Mouse (Mus musculus): ENCODE measurements at regions not wholly inside any gene's neighbourhood (a gene's known extent, or its start where the extent isn't known, plus 50 kb on each side); places are given as distances from the start of the nearest gene placed in this dataset.
A peak's percentile ranks its signal among the peaks of the same experiment; 100 is the strongest.

GRCm38 (mm10) chr12:38928786-38929351 lies 149.7 kb downstream of the Etv1 start:
- Histone ChIP-seq H3K27ac (peak overlapping the region; percentile 56; the same call in 1 of the 2 replicates), H3K9me3 (no peaks in the 10 kb centered on the region), H3K36me3 (no peaks in the 10 kb centered on the region), H3K4me1 (no peaks in the 10 kb centered on the region), H3K4me3 (no peak overlapping the region), H3K27me3 (ENCODE audit: insufficient read depth, poor library complexity, severe bottlenecking) (no peaks in the 10 kb centered on the region)
- DNase-seq (ENCODE audit: low spot score) = no peak
- WGBS = 48% methylated on average over 11 of the region's 11 CpGs

GRCm38 (mm10) chr12:38929644-38930043 lies 150.5 kb downstream of the Etv1 start:
- Histone ChIP-seq H3K4me3 (no peak overlapping the region), H3K27ac (0 out of 2 replicates have a peak overlapping the region, but pooled peaks have one; percentile 56), H3K9me3 (no peaks in the 10 kb centered on the region), H3K4me1 (no peaks in the 10 kb centered on the region), H3K27me3 (ENCODE audit: insufficient read depth, poor library complexity, severe bottlenecking) (no peaks in the 10 kb centered on the region), H3K36me3 (no peaks in the 10 kb centered on the region)
- 25% methylated on average over 1 of the region's 1 CpGs for WGBS
- no peak for DNase-seq (ENCODE audit: low spot score)

- 59% methylated on average over 2 of the region's 2 CpGs for WGBS
- Histone ChIP-seq H3K36me3 (no peaks in the 10 kb centered on the region), H3K27me3 (ENCODE audit: insufficient read depth, poor library complexity, severe bottlenecking) (no peaks in the 10 kb centered on the region), H3K4me3 (no peak overlapping the region), H3K4me1 (no peaks in the 10 kb centered on the region), H3K9me3 (no peaks in the 10 kb centered on the region), H3K27ac (no peak overlapping the region)
- DNase-seq (ENCODE audit: low spot score) = no peak
These were observed 152.6 kb downstream of the Etv1 start for GRCm38 (mm10) chr12:38931769-38932168.

DNA sequence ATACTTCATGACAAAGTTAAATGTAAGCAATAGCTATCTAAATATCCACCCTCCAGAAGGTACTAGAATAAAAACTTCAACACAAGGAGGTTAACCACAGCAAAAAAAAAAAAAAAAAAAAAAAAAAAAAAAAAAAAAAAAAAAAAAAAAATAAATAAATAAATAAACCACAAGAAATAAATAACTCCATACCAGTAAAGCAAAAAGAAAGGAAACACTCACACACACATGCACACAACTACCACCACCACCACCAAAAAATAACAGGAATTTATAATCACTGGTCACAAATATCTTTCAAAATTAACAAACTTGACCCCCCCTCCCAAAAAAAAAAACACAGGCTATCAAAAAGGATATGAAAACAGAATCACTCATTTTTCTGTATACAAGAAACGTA lies 180.4 kb downstream of the Etv1 start:
- DNase-seq (ENCODE audit: low spot score) = no peak
- 44% methylated on average over 1 of the region's 1 CpGs for WGBS
- H3K4me3 ChIP-seq = no peak overlapping the region

GRCm38 (mm10) chr12:38962302-38962701 lies 183.1 kb downstream of the Etv1 start:
- H3K27me3 ChIP-seq (ENCODE audit: insufficient read depth, poor library complexity, severe bottlenecking) = no peaks in the 10 kb centered on the region
- H3K4me1 ChIP-seq = no peaks in the 10 kb centered on the region
- H3K36me3 ChIP-seq = no peaks in the 10 kb centered on the region
- H3K9me3 ChIP-seq = no peaks in the 10 kb centered on the region
- H3K4me3 ChIP-seq = no peak overlapping the region
- DNase-seq (ENCODE audit: low spot score) = no peak
- H3K27ac ChIP-seq = no peak overlapping the region

More for the DNA sequence above, 180.4 kb downstream of the Etv1 start:
- no peak overlapping the region for H3K27ac ChIP-seq
- no peaks in the 10 kb centered on the region for H3K4me1 ChIP-seq
- H3K27me3 ChIP-seq (ENCODE audit: insufficient read depth, poor library complexity, severe bottlenecking) = no peaks in the 10 kb centered on the region
- H3K36me3 ChIP-seq = no peaks in the 10 kb centered on the region
- H3K9me3 ChIP-seq = no peaks in the 10 kb centered on the region

DNA sequence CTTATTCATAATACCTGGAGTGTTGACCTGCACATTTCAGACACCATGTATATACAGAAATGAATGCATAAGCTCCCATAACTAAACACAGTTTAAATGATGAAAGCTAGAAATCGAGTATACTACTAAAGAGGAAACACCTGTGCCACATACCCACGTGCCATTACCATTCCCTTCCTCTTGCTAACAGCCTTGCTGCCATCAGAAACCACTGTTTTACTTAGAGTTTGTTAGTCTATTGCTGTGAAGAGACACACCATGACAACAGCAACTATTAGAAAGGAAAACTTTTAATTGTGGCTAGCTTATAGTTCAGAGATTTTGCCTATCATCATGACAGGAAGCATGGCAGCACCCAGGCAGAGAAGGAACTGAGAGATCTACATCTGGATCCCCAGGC lies 191.2 kb downstream of the Etv1 start:
- DNase-seq (ENCODE audit: low spot score) = no peak
- H3K4me3 ChIP-seq = no peak overlapping the region
- H3K27ac ChIP-seq = no peak overlapping the region
- H3K9me3 ChIP-seq = no peaks in the 10 kb centered on the region
- WGBS = 62% methylated on average over 2 of the region's 2 CpGs
- H3K4me1 ChIP-seq = no peaks in the 10 kb centered on the region
- H3K27me3 ChIP-seq (ENCODE audit: insufficient read depth, poor library complexity, severe bottlenecking) = no peaks in the 10 kb centered on the region
- no peaks in the 10 kb centered on the region for H3K36me3 ChIP-seq

GRCm38 (mm10) chr12:38972205-38972604 lies 193.0 kb downstream of the Etv1 start:
- Histone ChIP-seq H3K27ac (no peak overlapping the region), H3K27me3 (ENCODE audit: insufficient read depth, poor library complexity, severe bottlenecking) (no peaks in the 10 kb centered on the region), H3K4me1 (no peaks in the 10 kb centered on the region), H3K36me3 (no peaks in the 10 kb centered on the region), H3K9me3 (no peaks in the 10 kb centered on the region), H3K4me3 (no peak overlapping the region)
- DNase-seq (ENCODE audit: low spot score) = no peak
- WGBS = 85% methylated on average over 3 of the region's 3 CpGs

GRCm38 (mm10) chr12:38975508-38975907 lies 196.3 kb downstream of the Etv1 start:
- DNase-seq (ENCODE audit: low spot score) = no peak
- no peak overlapping the region for H3K27ac ChIP-seq
- WGBS = 89% methylated on average over 4 of the region's 4 CpGs
- no peaks in the 10 kb centered on the region for H3K27me3 ChIP-seq (ENCODE audit: insufficient read depth, poor library complexity, severe bottlenecking)
- no peak overlapping the region for H3K4me3 ChIP-seq
- no peaks in the 10 kb centered on the region for H3K9me3 ChIP-seq
- no peaks in the 10 kb centered on the region for H3K36me3 ChIP-seq
- H3K4me1 ChIP-seq = no peaks in the 10 kb centered on the region

DNA sequence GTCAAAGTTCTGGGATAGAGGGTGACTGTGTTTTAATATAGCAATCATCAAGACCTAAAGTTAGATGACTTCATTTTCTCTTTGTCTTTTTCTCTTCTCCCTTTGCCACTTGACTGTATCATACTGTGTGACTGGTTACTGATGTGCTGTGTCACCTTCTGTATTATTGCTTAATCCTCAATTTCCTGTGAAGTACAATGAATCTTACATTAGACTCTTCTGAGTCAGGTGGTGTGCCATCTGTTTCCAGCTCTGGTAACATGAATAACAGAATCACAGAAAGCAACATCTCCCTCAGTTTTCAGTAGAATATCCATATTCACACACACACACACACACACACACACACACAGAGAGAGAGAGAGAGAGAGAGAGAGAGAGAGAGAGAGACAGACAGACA lies 203.2 kb downstream of the Etv1 start:
- H3K27ac ChIP-seq = no peak overlapping the region
- H3K4me1 ChIP-seq = no peaks in the 10 kb centered on the region
- no peaks in the 10 kb centered on the region for H3K36me3 ChIP-seq
- no peak overlapping the region for H3K4me3 ChIP-seq
- DNase-seq (ENCODE audit: low spot score) = no peak
- no peaks in the 10 kb centered on the region for H3K27me3 ChIP-seq (ENCODE audit: insufficient read depth, poor library complexity, severe bottlenecking)
- H3K9me3 ChIP-seq = no peaks in the 10 kb centered on the region

DNA sequence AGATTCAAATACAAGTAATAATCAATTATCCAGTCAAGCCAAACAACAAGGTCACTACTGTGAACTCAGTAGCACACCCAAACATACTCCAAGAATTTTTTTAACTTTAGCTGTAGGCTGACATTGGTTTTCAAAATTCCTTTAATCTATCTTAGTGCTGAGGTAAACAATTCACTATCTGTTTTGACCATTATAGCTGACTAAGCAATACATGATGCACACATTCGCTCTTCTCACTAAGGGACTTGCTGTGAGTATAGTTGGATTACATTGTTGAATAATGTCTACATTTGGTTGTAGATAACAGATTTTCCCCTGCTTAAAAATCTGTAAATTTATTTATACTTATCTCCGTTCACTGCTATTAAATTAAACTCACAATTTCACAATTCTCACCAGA lies 206.7 kb downstream of the Etv1 start:
- no peaks in the 10 kb centered on the region for H3K36me3 ChIP-seq
- no peaks in the 10 kb centered on the region for H3K4me1 ChIP-seq
- no peaks in the 10 kb centered on the region for H3K27me3 ChIP-seq (ENCODE audit: insufficient read depth, poor library complexity, severe bottlenecking)
- no peak for DNase-seq (ENCODE audit: low spot score)
- no peak overlapping the region for H3K4me3 ChIP-seq
- no peak overlapping the region for H3K27ac ChIP-seq
- no peaks in the 10 kb centered on the region for H3K9me3 ChIP-seq
- WGBS = 88% methylated on average over 2 of the region's 2 CpGs

DNA sequence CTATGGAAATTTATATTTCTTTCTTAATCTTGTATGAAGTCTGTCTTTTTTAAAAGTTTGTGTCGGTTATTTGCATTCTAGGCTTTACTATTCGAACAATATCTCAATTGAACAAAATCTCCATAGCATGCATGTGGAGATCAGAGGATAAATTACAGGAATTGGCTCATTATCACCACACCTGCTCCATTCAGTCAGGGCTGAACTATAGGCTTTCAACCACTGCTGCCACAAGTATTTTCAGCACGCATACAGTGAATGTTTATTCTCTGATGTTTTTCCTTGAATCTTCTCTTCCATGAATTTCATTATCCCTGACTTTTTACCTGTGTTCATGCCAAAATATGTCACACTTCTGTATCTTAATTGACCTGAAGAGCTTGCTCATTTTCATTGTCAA lies 207.2 kb downstream of the Etv1 start:
- Histone ChIP-seq H3K27me3 (ENCODE audit: insufficient read depth, poor library complexity, severe bottlenecking) (no peaks in the 10 kb centered on the region), H3K9me3 (no peaks in the 10 kb centered on the region), H3K4me1 (no peaks in the 10 kb centered on the region), H3K4me3 (no peak overlapping the region), H3K27ac (no peak overlapping the region), H3K36me3 (no peaks in the 10 kb centered on the region)
- WGBS = 81% methylated on average over 3 of the region's 3 CpGs
- DNase-seq (ENCODE audit: low spot score) = no peak

GRCm38 (mm10) chr12:38987277-38987676 lies 208.1 kb downstream of the Etv1 start:
- no peak overlapping the region for H3K4me3 ChIP-seq
- H3K9me3 ChIP-seq = no peaks in the 10 kb centered on the region
- H3K27ac ChIP-seq = no peak overlapping the region
- DNase-seq (ENCODE audit: low spot score) = no peak
- no peaks in the 10 kb centered on the region for H3K27me3 ChIP-seq (ENCODE audit: insufficient read depth, poor library complexity, severe bottlenecking)
- no peaks in the 10 kb centered on the region for H3K4me1 ChIP-seq
- no peaks in the 10 kb centered on the region for H3K36me3 ChIP-seq

DNA sequence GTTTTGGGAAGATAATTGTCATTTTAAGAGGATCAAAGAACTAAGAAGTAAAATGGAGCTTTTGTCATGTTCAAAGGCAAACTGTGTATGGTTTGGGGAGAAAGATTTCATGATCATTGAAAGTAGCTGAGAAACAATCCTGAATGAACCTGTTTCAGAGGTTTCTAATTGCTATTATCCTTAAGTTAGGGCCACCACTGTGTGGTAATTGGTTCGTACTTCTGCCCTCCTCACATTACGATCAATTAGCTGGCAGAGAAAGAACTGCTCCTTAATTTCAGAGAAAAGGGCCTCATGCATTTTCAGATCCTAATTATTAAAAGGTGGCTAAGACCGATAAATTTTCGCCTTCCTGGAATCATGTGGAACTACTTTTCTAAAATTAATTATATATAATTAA lies 208.6 kb downstream of the Etv1 start:
- Histone ChIP-seq H3K4me3 (no peak overlapping the region), H3K4me1 (no peaks in the 10 kb centered on the region), H3K27me3 (ENCODE audit: insufficient read depth, poor library complexity, severe bottlenecking) (no peaks in the 10 kb centered on the region), H3K36me3 (no peaks in the 10 kb centered on the region), H3K9me3 (no peaks in the 10 kb centered on the region), H3K27ac (no peak overlapping the region)
- 85% methylated on average over 4 of the region's 4 CpGs for WGBS
- DNase-seq (ENCODE audit: low spot score) = no peak

GRCm38 (mm10) chr12:39027179-39027578 lies 248.0 kb downstream of the Etv1 start:
- WGBS = 77% methylated on average over 2 of the region's 2 CpGs
- H3K4me3 ChIP-seq = no peak overlapping the region

More at GRCm38 (mm10) chr12:39027179-39027578, 248.0 kb downstream of the Etv1 start:
- no peak for DNase-seq (ENCODE audit: low spot score)
- H3K27me3 ChIP-seq (ENCODE audit: insufficient read depth, poor library complexity, severe bottlenecking) = no peaks in the 10 kb centered on the region
- H3K36me3 ChIP-seq = no peaks in the 10 kb centered on the region
- H3K27ac ChIP-seq = no peak overlapping the region
- H3K9me3 ChIP-seq = no peaks in the 10 kb centered on the region
- H3K4me1 ChIP-seq = no peaks in the 10 kb centered on the region
